Mouse (Mus musculus): ENCODE results near the gene Eif4e2. TPM values are rescaled to one million over a fixed set of nuclear protein-coding genes. Genes with fewer than 3 reads are reported as not detected.

The Eif4e2 gene
- polyA plus RNA-seq, 1 experiment from 2014 or later: 136 TPM

DNA sequence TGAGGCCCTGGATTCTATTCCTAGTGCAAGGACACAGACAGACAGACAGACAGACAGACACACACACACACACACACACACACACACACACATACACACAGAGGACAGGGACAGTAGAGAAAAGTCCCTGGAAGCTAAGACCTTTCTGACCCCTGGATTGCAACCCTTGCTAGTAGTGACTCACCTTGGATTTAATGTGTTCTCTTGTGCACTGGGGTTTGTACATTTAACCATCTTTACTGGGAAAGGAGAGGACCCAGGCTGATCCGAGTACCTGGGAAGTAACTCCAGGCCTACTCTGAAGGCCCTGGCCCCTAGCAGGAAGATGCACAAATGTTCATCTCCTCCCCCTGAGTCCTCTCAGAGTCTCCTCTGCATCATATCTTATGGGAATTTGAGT is 57.9 kb downstream of the Eif4e2 start:
- ChIA-PET POLR2A (no interaction called here), CTCF (interaction anchor here (1.4 to 3.5 kb wide), 3 partner anchors 10 to 22 kb away, joined by 3 to 12 read pairs (median 4); no protein-coding TSS in a partner anchor)
- in situ Hi-C loops (cut with MboI; ENCODE audit: low pct_unique_long_range_greater_than_20kb): no loop called here
- DNase-seq (ENCODE audit: low read depth, low spot score) (no peak), ATAC-seq (no peak)
- H3K27me3 ChIP-seq: no peaks in the 10 kb centered on the region
- TF ChIP-seq CTCF (IDR thresholded peaks at IDR 0.05): no peak

DNA sequence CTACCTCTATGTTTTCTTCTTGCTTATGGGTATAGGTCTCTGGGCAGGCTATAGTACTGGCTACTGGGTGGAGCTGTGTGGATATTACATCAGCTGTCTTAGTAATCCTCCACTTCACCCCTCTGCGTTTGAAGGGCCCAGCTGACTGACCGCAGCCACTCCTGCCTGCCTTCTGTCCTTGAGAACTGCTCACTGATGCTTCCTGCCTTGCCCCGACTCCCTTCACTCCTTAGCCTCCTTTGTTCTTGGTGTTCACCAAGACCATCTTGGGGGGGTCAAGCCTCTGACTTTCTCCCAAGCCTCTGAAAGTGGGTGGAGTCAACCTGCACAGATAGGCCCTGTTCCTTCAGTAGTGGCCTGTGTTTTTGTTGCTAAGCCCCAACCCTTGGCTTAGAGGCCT is 58.7 kb downstream of the Eif4e2 start:
- TF ChIP-seq CTCF (IDR thresholded peaks at IDR 0.05): no peak
- ChIA-PET CTCF (interaction anchor here (1.6 kb wide), 1 partner anchor 22 kb away, joined by 3 read pairs; no protein-coding TSS in a partner anchor), POLR2A (no interaction called here)
- no peaks in the 10 kb centered on the region for H3K27me3 ChIP-seq
- in situ Hi-C loops (cut with MboI; ENCODE audit: low pct_unique_long_range_greater_than_20kb): no loop called here
- peak; percentile 38 for ATAC-seq
- no peak for DNase-seq (ENCODE audit: low read depth, low spot score)

DNA sequence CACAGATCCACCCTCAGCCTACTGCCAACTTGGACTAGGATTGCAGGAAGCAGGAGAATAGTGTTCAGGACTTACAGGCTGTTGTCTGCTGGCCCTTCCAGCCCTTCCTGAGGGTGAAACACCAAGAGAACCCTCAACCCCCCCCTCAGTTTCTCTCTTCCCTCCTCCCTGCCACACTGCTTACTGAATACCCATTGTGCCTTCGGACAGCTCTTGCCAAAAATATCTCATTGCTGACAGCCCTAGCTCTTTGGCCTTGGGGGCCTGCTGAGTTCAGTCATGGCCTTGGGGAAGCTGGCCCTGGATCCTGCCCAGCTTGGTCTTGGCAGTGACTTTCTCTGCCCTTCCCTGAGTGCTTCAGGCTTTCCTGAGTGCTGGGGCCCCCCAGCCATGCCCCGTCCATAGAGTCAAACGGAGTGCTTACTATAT is 59.8 kb downstream of the Eif4e2 start:
- ATAC-seq: peak; percentile 36
- no peaks in the 10 kb centered on the region for H3K27me3 ChIP-seq
- POLR2A ChIA-PET: no interaction called here
- DNase-seq (ENCODE audit: low read depth, low spot score): no peak
- TF ChIP-seq CTCF (IDR thresholded peaks at IDR 0.05): no peak
- CTCF ChIA-PET: no interaction called here
- in situ Hi-C loops (cut with MboI; ENCODE audit: low pct_unique_long_range_greater_than_20kb): no loop called here

DNA sequence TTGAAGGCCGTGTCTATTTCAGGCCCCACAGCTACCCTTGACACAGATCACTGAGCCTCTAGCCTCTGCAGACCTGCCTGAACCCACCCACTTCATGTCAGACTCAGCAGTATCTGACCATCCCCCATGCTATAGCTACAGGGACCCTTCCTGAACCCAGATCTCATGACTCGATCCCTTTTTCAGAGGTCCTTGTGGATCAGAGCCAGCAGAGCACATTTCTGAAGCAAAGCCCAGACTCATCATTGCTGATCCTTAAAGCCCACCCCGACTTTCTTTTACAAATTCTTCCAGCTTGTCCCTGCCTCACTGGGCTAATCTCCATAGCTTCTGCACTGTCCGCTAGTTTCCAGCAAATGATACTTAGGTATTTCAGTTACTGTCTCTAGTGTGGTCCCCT is 60.4 kb downstream of the Eif4e2 start:
- DNase-seq (ENCODE audit: low read depth, low spot score) (no peak), ATAC-seq (no peak)
- in situ Hi-C loops (cut with MboI; ENCODE audit: low pct_unique_long_range_greater_than_20kb): no loop called here
- no peak for TF ChIP-seq CTCF (IDR thresholded peaks at IDR 0.05)
- CTCF ChIA-PET: no interaction called here
- POLR2A ChIA-PET: no interaction called here
- H3K27me3 ChIP-seq: no peaks in the 10 kb centered on the region

DNA sequence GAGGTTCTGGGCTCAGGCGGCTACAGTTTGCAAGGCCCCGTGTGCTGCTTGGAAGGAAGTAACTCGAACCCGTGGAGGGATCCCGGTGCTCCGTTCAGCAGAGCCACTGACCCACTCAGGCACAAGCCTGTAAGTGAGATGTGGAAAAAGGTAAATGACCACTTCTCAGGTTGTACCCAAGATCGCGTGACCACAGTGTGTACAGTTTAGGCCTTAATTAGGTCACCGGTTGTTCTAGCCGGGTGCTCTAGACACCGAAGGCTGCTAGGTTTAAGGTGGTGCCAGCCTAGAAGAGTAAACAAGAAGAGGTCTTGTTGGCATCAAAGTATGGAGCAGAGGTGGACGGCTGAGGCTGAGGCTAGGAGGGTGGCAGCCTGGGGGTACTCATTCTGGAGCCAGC is 61.4 kb downstream of the Eif4e2 start:
- CTCF ChIA-PET: interaction anchor here (1.1 to 1.5 kb wide), 2 partner anchors 17 to 19 kb away, joined by 3 to 5 read pairs; no protein-coding TSS in a partner anchor
- no peaks in the 10 kb centered on the region for H3K27me3 ChIP-seq
- no peak for TF ChIP-seq CTCF (IDR thresholded peaks at IDR 0.05)
- no peak for DNase-seq (ENCODE audit: low read depth, low spot score)
- ATAC-seq: no peak
- in situ Hi-C loops (cut with MboI; ENCODE audit: low pct_unique_long_range_greater_than_20kb): no loop called here
- POLR2A ChIA-PET: no interaction called here

DNA sequence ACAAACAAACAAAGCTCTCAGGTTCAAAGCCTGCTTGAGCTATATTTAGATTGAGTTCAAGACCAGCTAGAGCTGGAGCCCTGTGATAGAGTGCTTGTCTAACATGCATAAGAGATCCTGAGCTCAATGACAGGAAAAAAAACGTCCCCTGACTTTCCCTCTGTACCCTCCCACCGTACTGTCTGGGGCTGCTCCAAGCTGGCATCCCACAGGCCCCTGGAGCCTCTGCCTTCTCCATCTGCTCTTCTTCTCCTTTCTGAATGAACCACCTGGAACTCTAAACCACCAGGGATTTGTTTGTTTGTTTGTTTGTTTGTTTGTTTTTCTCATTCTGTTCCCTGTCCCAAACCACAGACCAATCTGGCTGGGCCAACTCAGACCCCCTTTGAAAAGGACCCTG is 62.3 kb downstream of the Eif4e2 start:
- ATAC-seq: no peak
- no peaks in the 10 kb centered on the region for H3K27me3 ChIP-seq
- ChIA-PET POLR2A (no interaction called here), CTCF (interaction anchor here (0.8 to 1.5 kb wide), 4 partner anchors 9 to 30 kb away, joined by 3 to 5 read pairs (median 3); no protein-coding TSS in a partner anchor)
- no peak for DNase-seq (ENCODE audit: low read depth, low spot score)
- no peak for TF ChIP-seq CTCF (IDR thresholded peaks at IDR 0.05)
- in situ Hi-C loops (cut with MboI; ENCODE audit: low pct_unique_long_range_greater_than_20kb): no loop called here

DNA sequence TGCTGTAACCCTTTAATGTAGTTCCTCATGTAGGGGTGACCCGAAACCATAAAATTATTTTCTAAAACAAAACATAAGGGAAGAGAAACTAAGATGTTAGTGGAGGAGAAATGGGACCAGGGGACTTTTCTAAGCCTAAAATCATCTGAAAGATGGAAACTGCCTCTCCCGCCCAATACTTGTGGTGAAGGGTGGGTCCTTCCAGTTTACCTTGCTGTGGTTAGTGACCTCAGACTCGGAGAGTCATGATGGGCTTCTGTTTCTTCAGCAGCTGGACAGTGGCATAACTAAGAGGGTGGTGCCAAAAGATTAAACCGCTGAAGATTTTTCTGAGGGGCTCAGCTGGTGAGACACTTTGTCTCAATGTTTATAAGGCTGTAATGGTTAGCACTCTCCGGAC is 66.6 kb downstream of the Eif4e2 start:
- no peak for DNase-seq (ENCODE audit: low read depth, low spot score)
- no peak for TF ChIP-seq CTCF (IDR thresholded peaks at IDR 0.05)
- no peaks in the 10 kb centered on the region for H3K27me3 ChIP-seq
- ATAC-seq: no peak
- POLR2A ChIA-PET: interaction anchor here (1.6 kb wide), 1 partner anchor 11 kb away, joined by 4 read pairs; no protein-coding TSS in a partner anchor
- CTCF ChIA-PET: interaction anchor here (1.4 to 3.7 kb wide), 2 partner anchors 10 to 18 kb away, joined by 3 to 12 read pairs; no protein-coding TSS in a partner anchor
- in situ Hi-C loops (cut with MboI; ENCODE audit: low pct_unique_long_range_greater_than_20kb): no loop called here

DNA sequence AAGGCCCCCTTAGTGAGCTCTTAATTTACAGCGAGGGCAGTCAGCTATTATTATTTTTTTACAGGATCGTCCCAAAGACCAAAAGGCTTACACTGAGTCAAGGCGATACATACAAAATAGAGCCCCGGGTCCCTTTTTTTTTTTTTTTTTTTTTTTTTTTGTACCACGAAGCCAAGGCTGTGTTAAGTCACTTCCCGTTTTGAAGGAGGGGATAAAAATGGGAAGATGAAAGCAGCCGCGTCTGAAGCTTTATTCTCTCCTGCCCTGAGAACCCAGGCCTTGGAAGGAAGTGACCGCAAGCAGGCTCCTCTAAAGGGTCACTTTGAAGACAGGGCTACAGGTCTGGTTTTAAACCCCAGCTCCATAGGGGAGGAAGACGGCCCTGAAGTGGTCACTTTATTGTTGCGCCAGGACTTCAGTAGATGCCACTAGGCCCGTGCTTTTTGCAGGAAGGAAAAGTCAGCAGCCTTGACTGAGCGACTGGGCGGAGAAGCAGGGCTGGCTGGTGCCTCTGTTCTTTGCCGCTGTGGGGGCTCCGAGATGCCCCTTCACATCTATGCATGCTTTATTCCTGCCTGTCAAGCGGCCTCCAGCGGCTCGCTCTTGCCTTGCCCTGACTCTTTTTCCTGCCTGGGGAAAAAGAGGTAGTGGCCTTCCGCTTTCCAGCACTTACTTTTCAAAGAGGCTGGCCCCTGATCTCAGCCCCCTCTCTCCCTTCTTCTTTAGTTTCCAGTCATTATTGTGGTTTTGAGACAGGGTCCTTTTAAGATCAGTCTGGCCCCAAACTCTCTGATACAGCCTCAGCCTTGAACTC is 68.1 kb downstream of the Eif4e2 start:
- in situ Hi-C loops (cut with MboI; ENCODE audit: low pct_unique_long_range_greater_than_20kb): no loop called here
- no peak for TF ChIP-seq CTCF (IDR thresholded peaks at IDR 0.05)
- no peak for DNase-seq (ENCODE audit: low read depth, low spot score)
- no peaks in the 10 kb centered on the region for H3K27me3 ChIP-seq
- ChIA-PET CTCF (interaction anchor here (1.4 to 3.7 kb wide), 4 partner anchors 8 to 20 kb away, joined by 3 to 13 read pairs (median 8); no protein-coding TSS in a partner anchor), POLR2A (no interaction called here)
- no peak for ATAC-seq

DNA sequence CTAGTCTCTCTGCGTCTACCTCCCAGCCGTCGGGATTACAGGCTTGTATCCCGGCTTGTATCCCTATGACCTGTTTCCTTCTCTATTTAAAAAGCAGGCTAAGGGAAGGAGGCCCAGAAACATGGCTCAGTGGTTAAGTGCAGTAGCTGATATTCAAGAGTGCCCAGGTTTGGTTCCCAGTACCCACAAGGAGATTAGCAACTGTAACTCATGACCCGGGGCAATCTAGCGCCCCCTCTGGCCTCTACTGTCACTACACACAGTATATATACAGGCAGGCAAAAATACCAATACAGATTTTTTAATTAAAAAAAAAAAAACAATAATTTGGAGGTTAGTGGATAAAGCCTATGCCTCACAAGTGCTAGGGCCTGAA is 68.7 kb downstream of the Eif4e2 start:
- in situ Hi-C loops (cut with MboI; ENCODE audit: low pct_unique_long_range_greater_than_20kb): no loop called here
- ATAC-seq (no peak), DNase-seq (ENCODE audit: low read depth, low spot score) (no peak)
- CTCF ChIA-PET: interaction anchor here (0.9 to 3.7 kb wide), 4 partner anchors 7 to 36 kb away, joined by 3 to 13 read pairs (median 8); no protein-coding TSS in a partner anchor
- no peaks in the 10 kb centered on the region for H3K27me3 ChIP-seq
- POLR2A ChIA-PET: interaction anchor here (1.0 to 1.1 kb wide), 2 partner anchors 13 to 34 kb away, joined by 3 to 5 read pairs; no protein-coding TSS in a partner anchor
- no peak for TF ChIP-seq CTCF (IDR thresholded peaks at IDR 0.05)

DNA sequence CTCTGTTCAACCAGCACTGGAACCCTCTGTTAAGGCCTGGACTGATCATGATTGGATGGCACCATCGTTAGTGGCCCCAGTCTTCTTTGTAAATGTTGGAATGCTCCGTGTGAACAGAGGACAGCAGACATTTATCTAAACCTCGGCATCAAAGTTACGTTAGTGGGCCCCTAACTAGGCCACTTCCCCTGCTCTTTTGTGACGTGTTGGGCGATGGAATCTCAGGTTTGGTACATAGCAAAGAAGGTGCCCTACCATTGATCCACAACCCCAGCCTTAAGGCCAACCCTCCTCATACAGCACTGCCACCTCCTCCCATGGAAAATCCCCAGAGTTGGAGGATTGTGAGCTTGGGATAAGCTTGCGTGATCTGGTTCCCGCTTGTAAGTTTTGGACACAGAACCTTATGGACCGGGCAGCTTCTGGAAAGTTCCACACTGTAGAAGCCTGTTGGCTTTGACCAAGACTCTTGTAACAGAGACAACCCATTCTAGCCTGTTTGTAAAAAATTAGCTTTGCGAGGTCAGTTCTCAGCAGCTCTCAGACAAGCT is 69.8 kb downstream of the Eif4e2 start:
- ATAC-seq (no peak), DNase-seq (ENCODE audit: low read depth, low spot score) (no peak)
- H3K27me3 ChIP-seq: no peaks in the 10 kb centered on the region
- CTCF ChIA-PET: interaction anchor here (0.9 to 3.7 kb wide), 3 partner anchors 9 to 38 kb away, joined by 3 to 13 read pairs (median 12); no protein-coding TSS in a partner anchor
- no peak for TF ChIP-seq CTCF (IDR thresholded peaks at IDR 0.05)
- POLR2A ChIA-PET: interaction anchor here (1.1 kb wide), 1 partner anchor 33 kb away, joined by 3 read pairs; no protein-coding TSS in a partner anchor
- in situ Hi-C loops (cut with MboI; ENCODE audit: low pct_unique_long_range_greater_than_20kb): no loop called here

DNA sequence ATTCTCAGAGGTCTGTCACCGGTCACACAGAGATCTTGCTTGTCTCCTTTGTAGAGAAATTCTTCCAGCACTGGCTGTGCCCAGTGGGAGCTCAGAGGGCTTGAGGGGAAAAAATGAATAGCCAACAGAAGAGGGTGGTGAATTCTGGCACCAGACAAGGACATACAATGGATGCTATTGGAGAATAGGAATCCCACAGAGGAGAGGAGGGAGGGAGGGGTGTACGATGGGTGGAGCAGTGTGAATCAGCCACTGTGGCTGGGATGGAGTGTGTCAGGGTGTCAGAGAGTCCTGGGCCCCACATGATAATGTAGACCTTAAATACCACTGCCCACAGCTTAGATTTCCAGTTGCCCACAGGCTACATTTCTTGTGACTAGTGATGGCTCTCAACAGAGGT is 73.4 kb downstream of the Eif4e2 start:
- no peak for ATAC-seq
- no peaks in the 10 kb centered on the region for H3K27me3 ChIP-seq
- ChIA-PET CTCF (no interaction called here), POLR2A (no interaction called here)
- TF ChIP-seq CTCF (IDR thresholded peaks at IDR 0.05): no peak
- DNase-seq (ENCODE audit: low read depth, low spot score): no peak
- in situ Hi-C loops (cut with MboI; ENCODE audit: low pct_unique_long_range_greater_than_20kb): loop anchor here (5.0 kb wide), 1 partner anchor 40 kb away; no protein-coding TSS in a partner anchor

Other genes starting within 250 kb of the Eif4e2 start
- gene Alppl2, start 124.0 kb upstream of the Eif4e2 start, polyA plus RNA-seq (2021): not detected
- 0.04 TPM for gene Alpi, start 112.3 kb upstream of the Eif4e2 start, polyA plus RNA-seq (2021)
- 0.06 TPM for gene Akp3, start 88.9 kb upstream of the Eif4e2 start, polyA plus RNA-seq (2021)
- 0.45 TPM for gene Ecel1, start 57.4 kb upstream of the Eif4e2 start, polyA plus RNA-seq (2021)
- 0.06 TPM for gene Prss56, start 30.6 kb upstream of the Eif4e2 start, polyA plus RNA-seq (2021)
- not detected for gene Chrnd, start 23.3 kb upstream of the Eif4e2 start, polyA plus RNA-seq (2021)
- gene Chrng, start 9.3 kb upstream of the Eif4e2 start, polyA plus RNA-seq (2021): not detected
- 26.0 TPM for gene Efhd1, start 50.4 kb downstream of the Eif4e2 start, polyA plus RNA-seq (2021)
- 107 TPM for gene Gigyf2, start 113.1 kb downstream of the Eif4e2 start, polyA plus RNA-seq (2021)
- 0.41 TPM for gene Kcnj13, start 180.8 kb downstream of the Eif4e2 start, polyA plus RNA-seq (2021)

Data from Patski (cell line).